Mouse (Mus musculus) splenic B cell, adult 2 months (primary cell): ENCODE data around the gene Ugdh.
"Not testable (repeated sequence)": the region's sequence is repeated elsewhere in the genome, so short reads cannot be mapped to it uniquely, and the experiment has no call there.

Experiments
- DNase-seq: peaks from one replicate; pipeline ENCODE4 v3.0.0-alpha.2; 2011; ENCODE audit warnings: low read depth, low spot score
- H3K27me3 ChIP-seq: 2 replicates; pipeline ENCODE4 v1.6.1; 2012; ENCODE audit warnings: mild to moderate bottlenecking, low read length, moderate library complexity, mixed read lengths; ENCODE audit not compliant: control insufficient read depth, poor library complexity, insufficient read depth, severe bottlenecking
- H3K36me3 ChIP-seq: 2 replicates; pipeline ENCODE4 v1.6.1; 2012; ENCODE audit warnings: mild to moderate bottlenecking, low read length, moderate library complexity, mixed read lengths; ENCODE audit not compliant: control insufficient read depth, poor library complexity, insufficient read depth, severe bottlenecking

Ugdh gene

DNA sequence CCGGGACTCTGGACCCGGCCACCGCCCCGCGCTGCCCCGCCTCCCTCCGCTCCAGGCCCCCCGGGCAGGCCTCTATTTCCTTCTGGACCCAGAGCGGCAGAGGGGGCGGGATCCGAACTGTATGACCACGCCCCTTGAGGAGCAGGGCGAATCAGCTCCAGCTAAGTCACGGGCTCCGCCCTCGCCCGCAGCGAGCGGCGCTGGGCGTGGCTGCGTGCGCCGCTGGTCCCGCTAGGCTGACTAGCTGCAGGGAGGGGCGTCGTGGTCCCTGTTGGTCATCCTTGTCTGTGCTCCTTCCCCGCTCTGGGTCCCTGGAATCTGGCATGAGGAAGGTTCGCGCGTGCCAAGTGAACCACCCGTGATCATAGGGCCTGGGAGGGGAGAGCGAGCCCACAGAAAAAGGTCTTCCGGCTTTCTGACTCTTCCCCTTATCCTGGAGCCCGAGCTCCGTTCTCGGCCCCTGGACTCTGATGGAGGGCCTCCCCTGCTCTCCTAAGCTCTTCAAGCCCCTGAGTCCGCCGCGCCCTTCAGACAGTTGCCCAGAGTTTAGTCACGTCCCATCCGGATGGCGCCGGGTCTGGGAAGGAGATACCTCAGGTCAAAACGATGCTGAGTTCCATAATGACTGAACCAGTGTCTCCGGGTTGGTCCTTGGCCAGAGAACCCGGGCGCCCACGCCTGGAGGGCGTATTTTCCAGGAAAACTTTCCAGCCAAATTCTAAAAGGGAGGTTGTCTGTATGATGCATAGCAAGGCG is at the start of gene Ugdh:
Gene Ugdh, minus strand, starts transcription at position 144 of the 756 bp plus-strand sequence.
- Histone ChIP-seq H3K36me3 (no peaks in the 10 kb centered on the region), H3K27me3 (no peaks in the 10 kb centered on the region)
- DNase-seq = peak; percentile 96

DNA sequence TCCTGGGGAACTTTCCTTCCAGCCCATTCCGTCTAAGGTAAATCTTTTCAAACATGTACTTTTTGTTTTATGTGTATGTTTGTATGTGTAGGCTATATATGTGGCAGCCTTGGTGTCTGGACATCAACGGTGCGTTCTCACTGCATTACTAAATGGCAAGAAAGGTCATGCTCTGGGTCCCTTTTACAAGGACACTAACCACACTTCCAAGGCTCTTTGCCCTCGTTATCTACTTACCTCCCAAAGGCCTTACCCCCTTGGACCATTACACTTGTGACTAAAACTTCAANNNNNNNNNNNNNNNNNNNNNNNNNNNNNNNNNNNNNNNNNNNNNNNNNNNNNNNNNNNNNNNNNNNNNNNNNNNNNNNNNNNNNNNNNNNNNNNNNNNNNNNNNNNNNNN is 47.2 kb upstream of the Ugdh start:
- H3K27me3 ChIP-seq = no peaks in the 10 kb centered on the region; the same call in 1 of the 2 replicates
- DNase-seq = no peak
- H3K36me3 ChIP-seq = peaks cover 2% of the 10 kb centered on the region; the same call in 1 of the 2 replicates

DNA sequence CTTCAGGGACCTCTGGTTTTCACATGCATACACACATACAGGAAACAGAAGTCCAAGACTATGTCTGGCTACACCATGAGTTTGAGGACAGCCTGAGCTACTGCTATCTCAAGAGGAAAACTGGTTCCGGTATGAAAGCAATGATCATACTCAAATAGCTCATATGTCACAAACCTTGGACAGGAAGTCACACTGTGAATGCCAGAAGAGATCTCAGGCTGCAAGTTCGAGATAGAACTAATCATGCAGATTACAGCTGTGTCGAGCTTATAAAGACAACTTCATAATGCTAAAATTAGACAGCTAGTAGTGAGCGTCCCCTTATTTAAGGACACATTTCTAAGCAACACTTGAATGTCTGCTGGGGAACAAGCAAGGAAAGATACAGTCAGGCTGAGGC is 44.8 kb upstream of the Ugdh start:
- Histone ChIP-seq H3K36me3 (peaks cover 2% of the 10 kb centered on the region; the same call in 1 of the 2 replicates), H3K27me3 (no peaks in the 10 kb centered on the region)
- DNase-seq = peak; percentile 57

DNA sequence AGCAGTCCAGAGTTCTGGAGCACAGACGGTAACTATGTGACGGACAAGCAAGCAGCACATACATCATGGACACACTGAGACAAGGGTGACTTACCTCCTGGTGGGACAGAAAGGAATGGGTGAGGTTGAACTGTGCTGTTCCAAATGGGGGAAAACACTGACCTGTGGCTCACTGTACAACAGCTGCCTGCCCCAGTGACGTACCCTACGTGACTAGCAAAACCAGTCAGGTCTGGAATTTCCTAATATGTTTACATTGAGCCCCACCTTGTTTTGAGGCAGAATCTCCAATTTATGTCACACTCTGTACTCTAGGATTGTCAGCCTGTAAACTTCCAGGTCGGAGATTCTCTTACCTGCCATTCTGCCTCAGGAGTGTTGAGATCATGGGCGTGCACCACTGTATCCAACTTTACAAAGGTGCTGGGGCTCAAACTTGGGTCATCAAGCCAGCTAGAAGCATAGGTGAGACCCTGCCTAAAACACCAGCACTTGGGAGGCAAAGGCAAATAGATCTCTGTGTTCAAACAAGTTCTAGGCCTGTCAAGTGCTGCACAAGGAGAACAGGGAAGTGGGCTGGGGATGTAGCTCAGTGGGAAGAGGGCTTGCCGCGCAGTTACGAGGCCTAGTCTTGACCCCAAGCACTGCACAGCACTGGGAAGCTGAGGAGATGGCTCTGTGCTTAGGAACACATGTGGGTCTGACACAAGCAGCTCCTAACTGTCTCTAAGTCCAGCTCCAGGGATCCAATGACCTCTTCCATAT is 44.1 kb upstream of the Ugdh start:
- Histone ChIP-seq H3K27me3 (no peaks in the 10 kb centered on the region), H3K36me3 (peaks cover 2% of the 10 kb centered on the region; the same call in 1 of the 2 replicates)
- no peak for DNase-seq

DNA sequence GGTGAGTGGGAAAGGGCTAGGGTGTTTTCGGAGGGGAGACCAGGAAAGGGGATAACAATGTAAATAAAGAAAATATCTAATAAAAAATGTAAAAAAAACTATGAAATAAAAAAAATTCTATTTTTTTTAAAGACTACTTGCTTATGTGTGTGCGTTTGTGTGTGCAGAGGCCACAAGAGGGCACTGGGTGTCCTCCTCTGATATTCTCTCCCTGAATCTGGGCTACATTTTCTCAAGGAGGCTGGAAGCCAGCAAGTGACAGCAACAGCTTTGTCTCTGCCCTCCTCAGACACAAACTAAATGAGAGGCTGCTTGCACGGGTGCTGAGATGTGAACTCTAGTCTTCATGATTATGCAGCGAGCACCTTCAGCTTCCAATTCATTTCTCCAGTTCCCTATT is 42.5 kb upstream of the Ugdh start:
- peaks cover 2% of the 10 kb centered on the region; the same call in 1 of the 2 replicates for H3K36me3 ChIP-seq
- peak; percentile 78 for DNase-seq

DNA sequence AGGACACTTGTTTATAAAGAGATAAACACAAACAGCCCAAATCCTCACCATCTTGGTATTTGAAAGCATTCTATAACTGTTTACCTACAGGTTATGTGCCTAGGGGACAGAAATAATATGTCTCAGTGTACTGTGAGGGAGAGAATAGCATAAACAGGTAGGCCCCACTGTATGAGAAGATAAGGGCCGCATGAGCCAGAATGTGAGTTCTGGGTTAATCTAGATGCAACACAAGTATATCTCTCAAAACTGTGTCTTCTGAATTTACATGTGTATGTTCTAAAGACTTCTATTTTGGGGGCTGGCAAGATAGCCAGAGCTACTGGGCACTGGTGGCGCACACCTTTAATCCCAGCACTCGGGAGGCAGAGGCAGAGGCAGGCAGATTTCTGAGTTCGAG is 41.0 kb upstream of the Ugdh start:
- not testable (repeated sequence) for DNase-seq, H3K36me3 ChIP-seq, H3K27me3 ChIP-seq

More for the DNA sequence above, 42.5 kb upstream of the Ugdh start:
- H3K27me3 ChIP-seq = no peaks in the 10 kb centered on the region

DNA sequence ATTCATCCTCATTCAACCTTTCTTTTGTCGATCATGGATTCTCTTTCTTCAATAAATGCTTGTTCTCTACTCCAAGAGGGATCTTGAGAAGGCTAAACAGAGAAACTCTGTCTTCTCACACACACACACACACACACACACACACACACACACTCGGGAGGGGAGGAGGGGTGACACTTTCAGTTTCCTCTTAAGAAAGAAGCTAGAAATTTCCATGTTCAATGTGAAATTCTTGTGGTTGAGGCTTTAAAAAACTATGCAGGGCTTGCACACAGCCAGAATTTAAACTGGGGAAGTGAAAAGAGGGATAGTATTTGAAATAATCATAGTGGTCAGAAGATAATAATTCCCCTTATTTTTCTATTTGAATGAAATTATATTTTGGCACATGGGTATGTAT is 40.1 kb upstream of the Ugdh start:
- no peaks in the 10 kb centered on the region for H3K27me3 ChIP-seq
- H3K36me3 ChIP-seq = peaks cover 5% of the 10 kb centered on the region
- DNase-seq = peak; percentile 68

DNA sequence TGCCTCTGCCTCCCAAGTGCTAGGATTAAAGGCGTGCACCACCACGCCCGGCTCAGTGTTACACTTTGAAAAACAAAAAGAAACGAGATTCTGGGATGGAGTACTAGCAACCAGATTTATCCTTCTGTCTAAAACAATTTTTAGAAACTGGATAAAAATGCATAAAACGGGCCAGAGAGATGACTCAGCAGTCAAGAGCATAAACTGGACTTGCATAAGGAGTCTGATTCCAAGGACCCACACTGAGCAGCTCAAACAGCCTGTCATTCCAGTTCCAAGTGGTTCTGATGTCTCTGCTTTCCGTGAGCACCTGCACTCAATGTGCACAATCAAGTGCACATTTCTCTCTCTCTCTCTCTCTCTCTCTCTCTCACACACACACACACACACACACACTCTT is 34.0 kb upstream of the Ugdh start:
- H3K36me3 ChIP-seq = peaks cover 19% of the 10 kb centered on the region
- DNase-seq = no peak
- H3K27me3 ChIP-seq = no peaks in the 10 kb centered on the region

DNA sequence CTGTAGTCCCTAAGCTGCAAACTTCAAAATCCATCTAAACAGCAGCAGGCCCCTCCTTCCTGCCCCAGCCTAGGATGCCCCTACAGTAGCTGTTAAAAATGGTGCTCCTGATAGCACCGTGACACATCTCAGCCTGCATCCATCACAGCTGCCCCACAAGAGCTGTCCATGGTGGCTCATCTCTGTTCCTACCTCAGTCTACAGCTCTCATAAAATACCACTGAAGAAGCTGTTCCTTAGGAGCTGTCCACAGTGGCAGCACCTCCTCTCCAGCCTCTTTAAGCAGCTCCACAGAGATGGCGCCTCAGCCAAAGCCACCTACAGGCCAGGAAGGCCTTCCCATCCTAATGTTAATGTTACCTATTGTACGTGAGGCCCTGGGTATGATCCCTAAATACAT is 31.2 kb upstream of the Ugdh start:
- no peak for DNase-seq
- H3K36me3 ChIP-seq = peaks cover 27% of the 10 kb centered on the region
- H3K27me3 ChIP-seq = no peaks in the 10 kb centered on the region

DNA sequence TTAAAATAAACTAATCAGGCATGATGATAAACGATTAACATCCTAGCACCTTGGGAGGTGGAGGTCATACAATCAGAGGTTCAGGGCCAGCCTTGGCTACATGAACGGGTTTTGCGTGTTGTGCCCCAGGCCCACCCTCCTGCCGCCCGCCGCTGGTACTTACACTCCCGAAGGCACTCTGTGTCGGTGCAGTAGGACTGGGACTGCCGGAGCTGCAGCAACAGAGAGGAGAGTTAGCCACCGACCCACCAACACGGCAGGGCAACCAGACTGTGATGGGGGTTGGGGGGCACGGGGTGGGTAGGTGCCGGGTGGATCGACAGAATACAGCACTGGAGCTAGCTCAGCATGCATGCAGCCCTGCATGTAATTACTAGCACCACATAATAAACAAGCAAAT is 24.6 kb upstream of the Ugdh start:
- Histone ChIP-seq H3K36me3 (peaks cover 21% of the 10 kb centered on the region), H3K27me3 (no peaks in the 10 kb centered on the region)
- DNase-seq = no peak

DNA sequence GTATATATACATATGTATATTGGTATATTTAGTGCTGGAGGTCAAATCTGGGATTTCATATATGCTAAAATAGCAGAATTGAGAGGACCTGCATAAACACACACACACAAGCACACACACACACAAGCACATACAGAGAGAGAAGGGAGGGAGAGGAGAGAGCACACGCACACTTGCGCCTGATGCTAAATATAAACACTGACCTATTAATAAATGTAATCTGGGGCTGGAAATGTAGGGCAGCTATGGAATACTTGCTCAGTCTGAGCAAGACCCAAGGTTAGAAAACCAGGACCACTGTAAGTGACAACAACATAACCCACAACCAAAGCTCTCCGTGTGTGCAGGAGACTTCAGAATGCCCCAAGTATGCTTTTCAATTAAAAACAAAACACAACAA is 23.7 kb upstream of the Ugdh start:
- Histone ChIP-seq H3K27me3 (no peaks in the 10 kb centered on the region), H3K36me3 (peaks cover 20% of the 10 kb centered on the region)
- no peak for DNase-seq

DNA sequence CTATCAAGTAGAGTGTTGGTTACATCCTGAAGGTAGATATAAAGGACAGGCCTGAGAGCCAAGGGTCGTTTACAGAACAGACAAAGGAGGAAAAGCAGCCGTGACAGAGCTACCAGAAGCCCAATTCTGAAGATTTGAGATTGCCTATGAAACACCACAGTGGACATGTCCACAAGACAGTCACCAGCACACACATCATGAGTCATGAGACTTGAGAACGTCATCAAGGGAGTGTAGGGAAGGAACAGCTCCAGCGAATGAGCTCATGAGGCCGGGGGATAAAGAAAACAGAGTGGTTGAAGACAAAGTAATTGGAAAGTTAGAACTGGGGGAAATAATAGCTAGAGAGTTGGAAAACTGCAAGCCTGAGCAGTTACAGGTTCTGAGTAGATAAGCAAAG is 22.1 kb upstream of the Ugdh start:
- no peaks in the 10 kb centered on the region for H3K27me3 ChIP-seq
- peaks cover 15% of the 10 kb centered on the region for H3K36me3 ChIP-seq
- no peak for DNase-seq

DNA sequence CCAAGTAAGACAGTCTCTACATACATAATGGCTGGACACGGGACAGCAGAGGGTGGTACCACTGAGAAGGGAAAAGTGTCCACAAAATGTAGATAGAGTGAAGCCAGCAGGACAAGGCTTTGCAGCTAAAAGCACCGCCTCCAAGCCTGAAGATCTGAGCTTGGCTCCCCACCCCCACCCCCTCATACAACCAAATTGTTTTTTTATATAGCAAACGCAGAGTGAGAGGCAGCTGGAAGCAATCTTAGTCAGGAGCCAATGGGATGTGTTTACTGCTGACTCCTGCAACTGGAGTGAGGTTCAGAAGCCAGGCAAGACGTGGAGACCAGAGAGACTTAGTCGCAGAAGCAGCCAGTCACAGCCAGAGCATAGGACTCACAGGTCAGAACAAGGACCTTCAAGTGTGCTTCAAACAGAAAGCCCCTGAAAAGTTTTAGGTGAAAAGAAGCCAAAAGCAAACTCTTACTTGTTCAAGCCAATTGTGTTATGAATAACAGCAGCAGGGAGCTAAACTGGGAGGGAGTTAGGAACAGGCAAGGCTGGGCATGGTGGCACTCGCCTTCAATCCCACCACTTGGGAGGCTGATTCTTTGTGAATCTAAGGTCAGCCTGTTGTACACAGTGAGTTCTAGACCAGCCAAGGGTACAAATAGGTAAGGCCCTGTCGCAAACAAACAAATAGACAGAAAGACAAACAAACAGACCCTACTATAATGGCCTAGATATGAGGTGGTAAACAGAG is 21.5 kb upstream of the Ugdh start:
- Histone ChIP-seq H3K27me3 (no peaks in the 10 kb centered on the region), H3K36me3 (peaks cover 16% of the 10 kb centered on the region)
- DNase-seq = no peak

DNA sequence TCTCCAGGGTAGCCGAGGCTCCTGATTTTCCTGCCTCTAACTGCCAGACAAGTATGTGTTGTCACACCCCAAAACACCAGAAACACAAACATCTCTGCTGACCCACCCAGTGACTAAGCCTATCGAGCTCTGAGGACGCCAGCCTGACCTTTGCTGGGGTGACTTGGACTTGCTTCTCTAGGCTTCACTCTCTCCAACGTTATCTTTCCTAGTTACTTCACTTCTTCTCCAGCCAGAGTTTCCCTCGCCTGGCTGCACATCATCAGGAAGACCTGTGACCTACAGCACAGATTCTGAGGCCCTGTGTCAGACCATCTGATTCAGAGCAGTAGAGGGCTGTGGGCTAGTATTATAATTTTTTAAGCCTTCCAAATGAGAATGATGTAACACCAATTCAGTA is 19.0 kb upstream of the Ugdh start:
- no peaks in the 10 kb centered on the region for H3K27me3 ChIP-seq
- peaks cover 16% of the 10 kb centered on the region for H3K36me3 ChIP-seq
- DNase-seq = no peak

DNA sequence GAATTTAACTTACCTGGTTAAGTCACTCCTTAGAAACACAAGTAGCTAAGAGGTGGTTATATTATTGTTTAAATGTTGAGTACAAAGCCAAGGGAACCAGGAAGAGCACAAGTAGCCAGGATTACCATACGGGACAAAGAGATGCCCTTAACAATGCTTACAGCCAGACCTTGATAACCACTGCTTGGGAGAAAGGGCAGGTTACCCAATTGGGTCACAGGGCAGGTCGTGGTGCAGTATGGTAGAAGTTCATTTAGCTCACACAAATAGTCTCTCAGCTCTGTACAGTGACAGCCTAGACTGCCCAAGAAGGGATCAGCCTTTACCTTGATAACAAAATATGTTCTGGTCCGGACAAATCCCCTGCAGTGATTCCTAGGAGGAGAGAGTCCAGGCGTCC is 13.2 kb upstream of the Ugdh start:
- H3K27me3 ChIP-seq = no peaks in the 10 kb centered on the region
- no peak for DNase-seq
- peaks cover 15% of the 10 kb centered on the region for H3K36me3 ChIP-seq
